ENCODE assay signal across 1 mouse cellular context in the genomic region with DNA sequence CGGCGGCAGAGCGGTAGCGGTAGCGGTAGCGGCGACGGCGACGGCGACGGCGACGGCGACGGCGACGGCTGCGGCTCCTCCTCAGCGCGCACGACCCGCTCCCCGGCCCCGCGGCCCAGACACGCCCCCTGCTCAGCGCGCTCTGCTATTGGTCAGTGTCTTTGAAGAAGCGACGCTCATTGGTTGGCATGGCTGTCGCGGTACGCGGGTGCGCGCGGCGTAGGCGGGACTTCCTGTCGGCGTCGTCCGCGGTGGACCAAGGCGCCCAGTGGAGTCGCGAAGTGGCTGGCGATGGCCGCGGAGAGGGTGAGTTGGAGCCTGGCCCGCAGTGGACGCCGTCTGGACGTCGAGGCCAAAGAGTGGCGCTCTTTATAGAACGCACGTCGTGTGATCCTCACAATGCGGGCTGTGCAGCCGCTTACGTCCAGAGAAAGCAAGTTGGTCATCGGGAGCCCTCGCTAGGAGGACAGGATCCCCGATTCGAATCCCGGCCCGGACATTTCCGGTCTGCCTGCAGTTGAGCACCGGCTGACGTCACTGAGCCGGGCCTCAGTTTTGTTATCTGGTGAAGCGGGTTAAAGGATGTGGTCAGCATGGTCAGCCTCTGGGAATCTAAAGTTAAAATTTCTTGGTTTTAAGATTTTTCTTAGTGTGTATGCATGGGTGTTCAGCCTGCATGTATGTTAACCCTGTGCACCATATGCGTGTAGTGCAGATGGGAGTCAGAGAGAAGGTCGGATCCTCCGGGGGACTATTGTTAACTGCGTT.
TF ChIP-seq lines count a peak whose summit lies in the region.

Gene Ccl25, plus strand, starts transcription at position 228 of the 768 bp plus-strand sequence.
Gene Elavl1, minus strand, starts transcription at position 431 of the 768 bp plus-strand sequence.

TF ChIP-seq in CH12.LX, 34 proteins besides CTCF, POLR2A, EP300 and RAD21 (continued from another document):
- 0 out of 2 replicates have a peak, but pooled peaks have one; percentile 37 for TF ChIP-seq KAT2A (IDR thresholded peaks at IDR 0.05; ENCODE audit: insufficient replicate concordance, low read length)
- TF ChIP-seq NELFE (IDR thresholded peaks at IDR 0.05; ENCODE audit: low read depth, low read length), result peak; percentile 79
- peak; percentile 48 for TF ChIP-seq ELF1 (IDR thresholded peaks at IDR 0.05; ENCODE audit: low read depth, low read length)
- peak; percentile 54 for TF ChIP-seq TCF12 (IDR thresholded peaks at IDR 0.05; ENCODE audit: low read depth, low read length)
- peak; percentile 29; the same call in 1 of the 2 replicates for TF ChIP-seq MXI1 (IDR thresholded peaks at IDR 0.05; ENCODE audit: low read depth, low read length)
- no peak for TF ChIP-seq JUN (IDR thresholded peaks at IDR 0.05; ENCODE audit: insufficient read depth, low read depth, low read length)
